Mouse (Mus musculus): ENCODE data around the gene Gas2l1. TPM values are rescaled to one million over a fixed set of nuclear protein-coding genes. Genes with fewer than 3 reads are reported as not detected.

The Gas2l1 gene
- polyA plus RNA-seq, 1 experiment: 40.2 TPM

- H3K4me3 ChIP-seq (ENCODE audit: insufficient read depth, low read depth, low read length): no peak overlapping the region
- H3K27me3 ChIP-seq (replicated peaks; ENCODE audit: control insufficient read depth, insufficient read depth, low read length): no peaks in the 10 kb centered on the region
- 79% methylated on average over 23 of the region's 23 CpGs for WGBS
- H3K36me3 ChIP-seq (ENCODE audit: control insufficient read depth, insufficient read depth, low read length): no peaks in the 10 kb centered on the region
- no peak overlapping the region for H3K27ac ChIP-seq (ENCODE audit: insufficient read depth, low read depth, low read length)
- no peak for DNase-seq
- H3K4me1 ChIP-seq (ENCODE audit: control insufficient read depth, insufficient read depth, low read length): peaks cover 2% of the 10 kb centered on the region; the same call in 1 of the 2 replicates
- TF ChIP-seq POLR2A (IDR thresholded peaks at IDR 0.05; ENCODE audit: low read depth, low read length) (no peak), CTCF (conservative IDR thresholded peaks at IDR 0.05; ENCODE audit: insufficient read depth, insufficient read length, low read depth, low read length) (no peak)
These were observed 8.9 kb downstream of the Gas2l1 start for GRCm38 (mm10) chr11:5055945-5056938.

- DNase-seq: peak; percentile 71
- 62% methylated on average over 6 of the region's 6 CpGs for WGBS
- no peak for TF ChIP-seq CTCF (conservative IDR thresholded peaks at IDR 0.05; ENCODE audit: insufficient read depth, insufficient read length, low read depth, low read length)
- no peak for TF ChIP-seq POLR2A (IDR thresholded peaks at IDR 0.05; ENCODE audit: low read depth, low read length)
- no peak overlapping the region for H3K4me3 ChIP-seq (ENCODE audit: insufficient read depth, low read depth, low read length)
- no peaks in the 10 kb centered on the region for H3K36me3 ChIP-seq (ENCODE audit: control insufficient read depth, insufficient read depth, low read length)
- H3K4me1 ChIP-seq (ENCODE audit: control insufficient read depth, insufficient read depth, low read length): peaks cover 2% of the 10 kb centered on the region; the same call in 1 of the 2 replicates
- no peak overlapping the region for H3K27ac ChIP-seq (ENCODE audit: insufficient read depth, low read depth, low read length)
- no peaks in the 10 kb centered on the region for H3K27me3 ChIP-seq (replicated peaks; ENCODE audit: control insufficient read depth, insufficient read depth, low read length)
These were observed 10.3 kb downstream of the Gas2l1 start for GRCm38 (mm10) chr11:5054874-5055273.

- WGBS: 87% methylated on average over 14 of the region's 14 CpGs
- H3K27me3 ChIP-seq (replicated peaks; ENCODE audit: control insufficient read depth, insufficient read depth, low read length): no peaks in the 10 kb centered on the region
- TF ChIP-seq CTCF (conservative IDR thresholded peaks at IDR 0.05; ENCODE audit: insufficient read depth, insufficient read length, low read depth, low read length) (no peak), POLR2A (IDR thresholded peaks at IDR 0.05; ENCODE audit: low read depth, low read length) (no peak)
These were observed 11.0 kb downstream of the Gas2l1 start for GRCm38 (mm10) chr11:5054151-5054550.

GRCm38 (mm10) chr11:5052200-5052854, 12.8 kb downstream of the Gas2l1 start:
- no peak overlapping the region for H3K4me3 ChIP-seq (ENCODE audit: insufficient read depth, low read depth, low read length)
- no peaks in the 10 kb centered on the region for H3K4me1 ChIP-seq (ENCODE audit: control insufficient read depth, insufficient read depth, low read length)
- DNase-seq: no peak
- H3K36me3 ChIP-seq (ENCODE audit: control insufficient read depth, insufficient read depth, low read length): no peaks in the 10 kb centered on the region
- 81% methylated on average over 10 of the region's 10 CpGs for WGBS
- no peak overlapping the region for H3K27ac ChIP-seq (ENCODE audit: insufficient read depth, low read depth, low read length)
- no peak for TF ChIP-seq POLR2A (IDR thresholded peaks at IDR 0.05; ENCODE audit: low read depth, low read length)
- no peak for TF ChIP-seq CTCF (conservative IDR thresholded peaks at IDR 0.05; ENCODE audit: insufficient read depth, insufficient read length, low read depth, low read length)
- H3K27me3 ChIP-seq (replicated peaks; ENCODE audit: control insufficient read depth, insufficient read depth, low read length): no peaks in the 10 kb centered on the region

More at GRCm38 (mm10) chr11:5054151-5054550, 11.0 kb downstream of the Gas2l1 start:
- Histone ChIP-seq H3K27ac (ENCODE audit: insufficient read depth, low read depth, low read length) (no peak overlapping the region), H3K4me3 (ENCODE audit: insufficient read depth, low read depth, low read length) (no peak overlapping the region), H3K4me1 (ENCODE audit: control insufficient read depth, insufficient read depth, low read length) (peaks cover 2% of the 10 kb centered on the region; the same call in 1 of the 2 replicates), H3K36me3 (ENCODE audit: control insufficient read depth, insufficient read depth, low read length) (no peaks in the 10 kb centered on the region)
- DNase-seq: no peak

- no peaks in the 10 kb centered on the region for H3K36me3 ChIP-seq (ENCODE audit: control insufficient read depth, insufficient read depth, low read length)
- no peak for DNase-seq
- H3K27ac ChIP-seq (ENCODE audit: insufficient read depth, low read depth, low read length): no peak overlapping the region
- H3K4me1 ChIP-seq (ENCODE audit: control insufficient read depth, insufficient read depth, low read length): no peaks in the 10 kb centered on the region
- TF ChIP-seq POLR2A (IDR thresholded peaks at IDR 0.05; ENCODE audit: low read depth, low read length): no peak
- TF ChIP-seq CTCF (conservative IDR thresholded peaks at IDR 0.05; ENCODE audit: insufficient read depth, insufficient read length, low read depth, low read length): no peak
- H3K4me3 ChIP-seq (ENCODE audit: insufficient read depth, low read depth, low read length): no peak overlapping the region
- 86% methylated on average over 10 of the region's 10 CpGs for WGBS
- no peaks in the 10 kb centered on the region for H3K27me3 ChIP-seq (replicated peaks; ENCODE audit: control insufficient read depth, insufficient read depth, low read length)
These were observed 13.5 kb downstream of the Gas2l1 start for GRCm38 (mm10) chr11:5051629-5052028.

GRCm38 (mm10) chr11:5046321-5046926, 18.7 kb downstream of the Gas2l1 start:
- no peaks in the 10 kb centered on the region for H3K36me3 ChIP-seq (ENCODE audit: control insufficient read depth, insufficient read depth, low read length)
- 49% methylated on average over 12 of the region's 12 CpGs for WGBS
- no peaks in the 10 kb centered on the region for H3K27me3 ChIP-seq (replicated peaks; ENCODE audit: control insufficient read depth, insufficient read depth, low read length)
- no peak overlapping the region for H3K4me3 ChIP-seq (ENCODE audit: insufficient read depth, low read depth, low read length)
- TF ChIP-seq CTCF (conservative IDR thresholded peaks at IDR 0.05; ENCODE audit: insufficient read depth, insufficient read length, low read depth, low read length) (no peak), POLR2A (IDR thresholded peaks at IDR 0.05; ENCODE audit: low read depth, low read length) (no peak)
- no peaks in the 10 kb centered on the region for H3K4me1 ChIP-seq (ENCODE audit: control insufficient read depth, insufficient read depth, low read length)
- H3K27ac ChIP-seq (ENCODE audit: insufficient read depth, low read depth, low read length): no peak overlapping the region
- DNase-seq: no peak

Measured in kidney, adult 2 months (tissue).